Comparison of ENCODE assay signal across 8 mouse cellular contexts in the genomic region with DNA sequence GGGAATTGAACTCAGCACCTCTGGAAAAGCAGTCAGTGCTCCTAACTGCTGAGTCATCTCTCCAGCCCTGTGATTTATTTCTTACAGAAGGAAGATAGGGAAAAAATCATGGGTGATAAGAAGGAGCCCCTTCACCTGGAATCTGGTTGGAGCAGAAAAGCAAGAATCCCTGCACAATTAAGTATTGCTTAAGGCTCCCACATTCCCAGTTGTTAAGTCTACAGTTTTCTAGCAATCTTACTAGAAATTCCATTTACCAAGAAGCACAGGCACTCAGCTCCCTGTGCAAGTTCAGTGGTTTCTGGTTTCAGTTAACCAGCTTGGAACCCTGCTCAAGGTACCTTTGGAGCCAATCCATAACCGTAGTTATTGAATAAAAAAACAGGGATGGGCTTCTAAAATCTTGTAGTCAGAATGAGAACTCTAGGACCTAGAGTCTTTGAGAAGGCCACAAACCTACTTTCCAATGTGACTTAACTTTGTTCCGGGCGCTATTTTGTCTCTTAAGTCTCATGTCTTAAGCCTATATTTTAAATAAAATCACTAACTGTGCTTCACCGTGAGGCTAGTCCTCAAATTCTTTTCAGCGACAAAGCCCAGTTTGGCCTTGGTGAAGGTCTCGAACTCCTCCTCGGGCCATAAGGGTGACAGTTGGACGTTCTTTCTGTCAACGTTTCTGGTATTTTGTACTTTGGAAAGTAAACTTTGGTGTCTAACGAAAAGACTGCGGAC. TPM values are rescaled to one million over a fixed set of nuclear protein-coding genes. Genes with fewer than 3 reads are reported as not detected.
DNase-seq lines count a peak whose midpoint lies in the region; ATAC-seq lines count a peak whose summit lies in the region.

No protein-coding gene starts in this region.

- H3K4me1 ChIP-seq in megakaryocyte, embryonic 14.5 days: peaks cover 15% of the 10 kb centered on the region
- peaks cover 4% of the 10 kb centered on the region; the same call in 1 of the 2 replicates for H3K4me1 ChIP-seq in forebrain, embryonic 11.5 days (replicated peaks; ENCODE audit: control insufficient read depth, insufficient read depth, low read length)
- H3K4me1 ChIP-seq in limb, embryonic 12.5 days (replicated peaks): no peaks in the 10 kb centered on the region; the same call in 1 of the 2 replicates
- peaks cover 5% of the 10 kb centered on the region for H3K4me1 ChIP-seq in stomach, embryonic 15.5 days

- no peak overlapping the region for H3K9ac ChIP-seq in forebrain, embryonic 11.5 days (ENCODE audit: low read length)
- H3K9ac ChIP-seq in limb, embryonic 12.5 days (replicated peaks): no peak overlapping the region
- H3K9ac ChIP-seq in stomach, embryonic 15.5 days: no peak overlapping the region

- no peaks in the 10 kb centered on the region for H3K36me3 ChIP-seq in megakaryocyte, embryonic 14.5 days (replicated peaks; ENCODE audit: low read length)
- no peaks in the 10 kb centered on the region for H3K36me3 ChIP-seq in forebrain, embryonic 11.5 days (ENCODE audit: control insufficient read depth, insufficient read depth, low read length)
- H3K36me3 ChIP-seq in limb, embryonic 12.5 days: no peaks in the 10 kb centered on the region
- no peaks in the 10 kb centered on the region for H3K36me3 ChIP-seq in stomach, embryonic 15.5 days

- no peaks in the 10 kb centered on the region for H3K9me3 ChIP-seq in megakaryocyte, embryonic 14.5 days
- no peaks in the 10 kb centered on the region for H3K9me3 ChIP-seq in forebrain, embryonic 11.5 days (ENCODE audit: control insufficient read depth, low read length)
- H3K9me3 ChIP-seq in limb, embryonic 12.5 days: no peaks in the 10 kb centered on the region
- H3K9me3 ChIP-seq in stomach, embryonic 15.5 days: no peaks in the 10 kb centered on the region

- H3K27ac ChIP-seq in forebrain, embryonic 11.5 days (ENCODE audit: low read depth, low read length): no peak overlapping the region
- H3K27ac ChIP-seq in limb, embryonic 12.5 days: peak overlapping the region; percentile 32
- peak overlapping the region; percentile 76 for H3K27ac ChIP-seq in stomach, embryonic 15.5 days

- H3K4me2 ChIP-seq in forebrain, embryonic 11.5 days (ENCODE audit: low read depth, low read length, severe bottlenecking): peak overlapping the region; percentile 74
- H3K4me2 ChIP-seq in limb, embryonic 12.5 days: peak overlapping the region; percentile 77
- peak overlapping the region; percentile 88 for H3K4me2 ChIP-seq in stomach, embryonic 15.5 days

- H3K27me3 ChIP-seq in megakaryocyte, embryonic 14.5 days (replicated peaks): peaks cover 58% of the 10 kb centered on the region
- no peaks in the 10 kb centered on the region for H3K27me3 ChIP-seq in forebrain, embryonic 11.5 days (ENCODE audit: control insufficient read depth, insufficient read depth, low read length)
- no peaks in the 10 kb centered on the region; the same call in 1 of the 2 replicates for H3K27me3 ChIP-seq in limb, embryonic 12.5 days
- H3K27me3 ChIP-seq in stomach, embryonic 15.5 days (replicated peaks): no peaks in the 10 kb centered on the region

- ATAC-seq in megakaryocyte, adult 5-6 weeks (ENCODE audit: poor library complexity, severe bottlenecking): no peak
- no peak for ATAC-seq in forebrain, embryonic 11.5 days (replicated peaks; ENCODE audit: low FRiP score)
- ATAC-seq in limb, embryonic 12.5 days (ENCODE audit: insufficient number of reproducible peaks, insufficient read depth, low FRiP score, low TSS enrichment, low read depth): no peak
- no peak for ATAC-seq in stomach, embryonic 15.5 days (ENCODE audit: insufficient read depth, low FRiP score, low read depth)

- DNase-seq in forebrain, embryonic 11.5 days (ENCODE audit: low spot score): no peak
- no peak for DNase-seq in layer of hippocampus, postnatal 10 days (ENCODE audit: low spot score in 2 of 2)
- DNase-seq in urinary bladder, postnatal 25 days (ENCODE audit: low spot score): no peak
- no peak for DNase-seq in right cerebral cortex, postnatal 14 days

- 41% methylated on average over 11 of the region's 11 CpGs for WGBS in forebrain, embryonic 11.5 days
- 38% methylated on average over 11 of the region's 11 CpGs for WGBS in limb, embryonic 12.5 days
- WGBS in stomach, embryonic 15.5 days: 26% methylated on average over 11 of the region's 11 CpGs

- H3K4me3 ChIP-seq in megakaryocyte, embryonic 14.5 days (replicated peaks): peak overlapping the region; percentile 94
- peak overlapping the region; percentile 50 for H3K4me3 ChIP-seq in forebrain, embryonic 11.5 days (ENCODE audit: low read depth, low read length)
- peak overlapping the region; percentile 53 for H3K4me3 ChIP-seq in limb, embryonic 12.5 days (replicated peaks)
- peak overlapping the region; percentile 60 for H3K4me3 ChIP-seq in stomach, embryonic 15.5 days (replicated peaks)

RNA-seq across cellular contexts. Expression of gene Gm2a, which starts 1.0 kb away (rescaled TPM):
- polyA plus RNA-seq in megakaryocyte, embryonic 14.5 days (2012; ENCODE audit: insufficient read depth, low replicate concordance): 3.3 and 7.5 TPM in 2 replicates
- total RNA-seq in megakaryocyte, adult 5-6 weeks (2015): 242 and 244 TPM in 2 replicates
- total RNA-seq in megakaryocyte, adult 5-6 weeks (2017): 179 and 191 TPM in 2 replicates
- 11.1 and 12.2 TPM in 2 replicates for polyA plus RNA-seq in forebrain, embryonic 11.5 days (2014; fragmentation: Nextera tagmentation; extraction: Ambion mirVana)
- 10.9 and 11.1 TPM in 2 replicates for polyA plus RNA-seq in limb, embryonic 12.5 days (2016; fragmentation: Nextera tagmentation; extraction: Ambion mirVana)
- polyA plus RNA-seq in stomach, embryonic 15.5 days (2015; fragmentation: Nextera tagmentation; extraction: Ambion mirVana): 21.7 and 22.2 TPM in 2 replicates
- 10 to 100 TPM; 51.5 to 51.9 TPM for total RNA-seq in layer of hippocampus, postnatal 10 days (2021)

RNA-seq across cellular contexts. Expression of gene Ccdc69, which starts 19.0 kb away (rescaled TPM):
- 0.73 TPM in 1 of 2 replicates, not detected in the other for polyA plus RNA-seq in megakaryocyte, embryonic 14.5 days (2012; ENCODE audit: insufficient read depth, low replicate concordance)
- 35.5 and 36.2 TPM in 2 replicates for total RNA-seq in megakaryocyte, adult 5-6 weeks (2015)
- 32.6 and 35.6 TPM in 2 replicates for total RNA-seq in megakaryocyte, adult 5-6 weeks (2017)
- polyA plus RNA-seq in forebrain, embryonic 11.5 days (2014; fragmentation: Nextera tagmentation; extraction: Ambion mirVana): 0.36 TPM in 1 of 2 replicates, not detected in the other
- 0.24 and 0.29 TPM in 2 replicates for polyA plus RNA-seq in limb, embryonic 12.5 days (2016; fragmentation: Nextera tagmentation; extraction: Ambion mirVana)
- 3.1 and 3.2 TPM in 2 replicates for polyA plus RNA-seq in stomach, embryonic 15.5 days (2015; fragmentation: Nextera tagmentation; extraction: Ambion mirVana)
- total RNA-seq in layer of hippocampus, postnatal 10 days (2021): under 1 TPM; 0.40 to 0.59 TPM

RNA-seq across cellular contexts. Expression of gene Slc36a3, which starts 54.6 kb away (rescaled TPM):
- polyA plus RNA-seq in megakaryocyte, embryonic 14.5 days (2012; ENCODE audit: insufficient read depth, low replicate concordance): not detected in 2 replicates
- total RNA-seq in megakaryocyte, adult 5-6 weeks (2015): 0.07 and 0.09 TPM in 2 replicates
- total RNA-seq in megakaryocyte, adult 5-6 weeks (2017): not detected in 2 replicates
- not detected in 2 replicates for polyA plus RNA-seq in forebrain, embryonic 11.5 days (2014; fragmentation: Nextera tagmentation; extraction: Ambion mirVana)
- not detected in 2 replicates for polyA plus RNA-seq in limb, embryonic 12.5 days (2016; fragmentation: Nextera tagmentation; extraction: Ambion mirVana)
- polyA plus RNA-seq in stomach, embryonic 15.5 days (2015; fragmentation: Nextera tagmentation; extraction: Ambion mirVana): 0.08 TPM in 1 of 2 replicates, not detected in the other
- not detected for total RNA-seq in layer of hippocampus, postnatal 10 days (2021)
